Mouse (Mus musculus): ENCODE data around the gene Klk5. TPM values are rescaled to one million over a fixed set of nuclear protein-coding genes. Genes with fewer than 3 reads are reported as not detected.

The Klk5 gene
- polyA plus RNA-seq, 1 experiment from 2014 or later = not detected

DNA sequence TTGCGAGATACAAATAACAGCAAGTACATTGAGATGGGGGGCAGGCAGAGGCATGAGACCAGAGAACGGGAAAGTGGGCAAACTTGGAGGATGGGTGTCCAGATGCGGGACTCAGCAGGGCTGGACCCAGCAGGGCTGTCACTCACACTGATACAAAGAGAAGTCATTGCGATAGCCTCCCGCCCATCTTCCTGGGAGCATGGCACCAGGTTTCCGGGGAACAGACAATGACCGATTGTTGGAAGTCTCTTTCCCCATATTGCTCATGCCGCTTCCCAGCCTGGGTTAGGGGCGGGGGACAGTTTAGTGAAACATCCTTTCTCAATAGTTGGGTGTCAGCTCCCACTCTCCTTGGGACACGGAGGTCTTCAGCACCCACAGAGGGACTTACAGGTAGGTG, 17.6 kb upstream of the Klk5 start, which contains the start of gene Klk6:
TSS of gene Klk6 (plus strand) at position 301 of the 400 bp plus-strand sequence.
- ATAC-seq (replicated peaks; ENCODE audit: low FRiP score, low TSS enrichment, low read depth) = no peak
- Histone ChIP-seq H3K4me1 (replicated peaks; ENCODE audit: control insufficient read depth, insufficient read depth, low read length) (no peaks in the 10 kb centered on the region), H3K4me2 (ENCODE audit: low read length) (no peak within 1 kb of the TSS), H3K27me3 (replicated peaks; ENCODE audit: control insufficient read depth, insufficient read depth, low read length) (no peaks in the 10 kb centered on the region), H3K4me3 (ENCODE audit: low read depth, low read length) (no peak within 1 kb of the TSS), H3K27ac (ENCODE audit: low read depth) (no peak within 1 kb of the TSS), H3K36me3 (ENCODE audit: control insufficient read depth, insufficient read depth, low read length) (no peaks in the 10 kb centered on the region), H3K9ac (ENCODE audit: low read length) (no peak within 1 kb of the TSS), H3K9me3 (ENCODE audit: control insufficient read depth, low read length) (no peaks in the 10 kb centered on the region)
- DNase-seq (ENCODE audit: low spot score) = no peak
- WGBS = 83% methylated on average over 10 of the region's 10 CpGs

DNA sequence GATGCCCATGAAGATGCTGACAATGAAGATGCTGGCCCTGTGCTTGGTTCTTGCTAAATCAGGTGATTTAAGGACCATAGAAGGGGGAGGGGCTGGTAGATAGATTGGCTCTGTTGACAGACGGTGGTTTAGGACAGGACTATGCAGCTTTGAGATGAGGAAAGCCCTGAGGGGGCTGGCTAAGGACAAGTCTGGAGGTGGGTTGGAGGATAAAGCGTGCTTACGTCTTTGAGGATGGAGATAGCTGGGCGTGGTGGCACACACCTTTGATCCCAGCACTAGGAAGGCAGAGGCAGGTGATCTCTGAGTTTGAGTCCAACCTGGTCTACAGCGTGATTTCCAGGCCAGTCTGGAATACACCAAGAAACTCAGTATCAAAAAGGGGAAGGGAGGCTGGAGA, 15.7 kb upstream of the Klk5 start:
- Histone ChIP-seq H3K27me3 (replicated peaks; ENCODE audit: control insufficient read depth, insufficient read depth, low read length) (no peaks in the 10 kb centered on the region), H3K27ac (ENCODE audit: low read depth) (no peak overlapping the region), H3K9me3 (ENCODE audit: control insufficient read depth, low read length) (no peaks in the 10 kb centered on the region), H3K4me2 (ENCODE audit: low read length) (no peak overlapping the region), H3K4me3 (ENCODE audit: low read depth, low read length) (no peak overlapping the region), H3K36me3 (ENCODE audit: control insufficient read depth, insufficient read depth, low read length) (no peaks in the 10 kb centered on the region), H3K4me1 (replicated peaks; ENCODE audit: control insufficient read depth, insufficient read depth, low read length) (no peaks in the 10 kb centered on the region), H3K9ac (ENCODE audit: low read length) (no peak overlapping the region)
- DNase-seq (ENCODE audit: low spot score) (no peak), ATAC-seq (replicated peaks; ENCODE audit: low FRiP score, low TSS enrichment, low read depth) (no peak)
- 87% methylated on average over 5 of the region's 5 CpGs for WGBS

DNA sequence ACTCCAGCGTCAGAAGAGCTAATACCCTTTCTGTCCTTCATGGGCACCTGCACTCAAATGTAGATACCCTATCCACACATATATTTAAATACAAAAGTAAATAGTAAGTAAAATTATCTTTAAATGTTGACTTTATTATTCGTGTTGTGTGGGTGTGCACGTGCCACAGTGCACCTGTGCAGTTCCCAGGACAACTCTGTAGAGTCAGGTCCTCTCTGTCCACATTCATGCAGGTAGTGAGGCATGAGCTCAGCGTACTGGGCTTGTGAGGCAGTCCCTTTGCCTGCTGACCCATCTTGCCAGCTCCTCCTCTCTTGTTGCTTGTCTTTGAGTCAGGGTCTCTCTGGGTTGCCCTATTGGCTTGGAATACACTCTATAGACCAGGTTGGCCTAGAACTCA, 14.1 kb upstream of the Klk5 start:
- Histone ChIP-seq H3K4me3 (ENCODE audit: low read depth, low read length) (no peak overlapping the region), H3K27me3 (replicated peaks; ENCODE audit: control insufficient read depth, insufficient read depth, low read length) (no peaks in the 10 kb centered on the region), H3K36me3 (ENCODE audit: control insufficient read depth, insufficient read depth, low read length) (no peaks in the 10 kb centered on the region), H3K9ac (ENCODE audit: low read length) (no peak overlapping the region), H3K9me3 (ENCODE audit: control insufficient read depth, low read length) (no peaks in the 10 kb centered on the region), H3K4me1 (replicated peaks; ENCODE audit: control insufficient read depth, insufficient read depth, low read length) (no peaks in the 10 kb centered on the region), H3K4me2 (ENCODE audit: low read length) (no peak overlapping the region), H3K27ac (ENCODE audit: low read depth) (no peak overlapping the region)
- WGBS = 83% methylated on average over 4 of the region's 4 CpGs
- DNase-seq (ENCODE audit: low spot score) = no peak
- no peak for ATAC-seq (replicated peaks; ENCODE audit: low FRiP score, low TSS enrichment, low read depth)

DNA sequence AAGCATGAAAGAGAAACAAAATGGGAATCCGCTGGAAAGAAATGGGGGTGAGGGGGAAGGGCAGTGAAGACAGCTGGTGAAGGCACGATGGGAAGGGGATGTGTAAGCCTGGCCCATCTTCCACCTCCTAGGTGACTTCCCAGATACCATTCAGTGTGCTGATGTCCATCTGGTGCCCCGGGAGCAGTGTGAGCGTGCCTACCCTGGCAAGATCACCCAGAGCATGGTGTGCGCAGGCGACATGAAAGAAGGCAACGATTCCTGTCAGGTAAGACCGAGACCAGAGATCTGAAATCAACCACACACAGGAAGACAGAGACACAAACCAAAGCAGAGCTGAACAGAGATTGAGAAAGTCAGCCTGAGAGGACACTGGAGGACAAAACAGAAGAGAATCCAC, 12.8 kb upstream of the Klk5 start:
- H3K4me2 ChIP-seq (ENCODE audit: low read length) = no peak overlapping the region
- H3K9me3 ChIP-seq (ENCODE audit: control insufficient read depth, low read length) = no peaks in the 10 kb centered on the region
- H3K27me3 ChIP-seq (replicated peaks; ENCODE audit: control insufficient read depth, insufficient read depth, low read length) = no peaks in the 10 kb centered on the region
- DNase-seq (ENCODE audit: low spot score) (no peak), ATAC-seq (replicated peaks; ENCODE audit: low FRiP score, low TSS enrichment, low read depth) (no peak)
- H3K4me1 ChIP-seq (replicated peaks; ENCODE audit: control insufficient read depth, insufficient read depth, low read length) = no peaks in the 10 kb centered on the region
- no peak overlapping the region for H3K27ac ChIP-seq (ENCODE audit: low read depth)
- H3K36me3 ChIP-seq (ENCODE audit: control insufficient read depth, insufficient read depth, low read length) = no peaks in the 10 kb centered on the region
- 88% methylated on average over 8 of the region's 8 CpGs for WGBS
- no peak overlapping the region for H3K4me3 ChIP-seq (ENCODE audit: low read depth, low read length)
- no peak overlapping the region for H3K9ac ChIP-seq (ENCODE audit: low read length)

DNA sequence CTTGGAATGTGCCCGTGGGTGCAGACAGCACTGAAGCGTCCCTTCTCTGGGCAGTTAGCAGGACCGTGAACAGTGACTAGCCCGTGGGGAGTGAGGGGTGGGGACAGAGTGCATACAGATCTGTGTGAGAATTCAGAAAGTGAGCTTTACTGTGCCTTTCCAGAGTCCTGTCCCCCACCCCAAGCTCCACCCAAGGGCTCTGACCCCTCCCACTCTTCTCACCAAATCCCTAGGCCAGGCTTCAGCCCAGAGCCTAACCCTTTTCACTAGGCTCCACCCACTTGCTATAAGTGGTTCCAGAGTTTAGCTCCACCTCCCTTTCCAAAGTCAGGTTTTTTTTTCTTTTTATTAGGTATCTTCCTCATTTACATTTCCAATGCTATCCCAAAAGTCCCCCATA, 2.0 kb downstream of the Klk5 start:
- no peak overlapping the region for H3K9ac ChIP-seq (ENCODE audit: low read length)
- H3K27ac ChIP-seq (ENCODE audit: low read depth) = no peak overlapping the region
- ATAC-seq (replicated peaks; ENCODE audit: low FRiP score, low TSS enrichment, low read depth) (no peak), DNase-seq (ENCODE audit: low spot score) (no peak)
- no peaks in the 10 kb centered on the region for H3K4me1 ChIP-seq (replicated peaks; ENCODE audit: control insufficient read depth, insufficient read depth, low read length)
- no peaks in the 10 kb centered on the region for H3K9me3 ChIP-seq (ENCODE audit: control insufficient read depth, low read length)
- no peak overlapping the region for H3K4me3 ChIP-seq (ENCODE audit: low read depth, low read length)
- no peaks in the 10 kb centered on the region for H3K27me3 ChIP-seq (replicated peaks; ENCODE audit: control insufficient read depth, insufficient read depth, low read length)
- no peak overlapping the region for H3K4me2 ChIP-seq (ENCODE audit: low read length)
- WGBS = 85% methylated on average over 4 of the region's 4 CpGs
- H3K36me3 ChIP-seq (ENCODE audit: control insufficient read depth, insufficient read depth, low read length) = no peaks in the 10 kb centered on the region

DNA sequence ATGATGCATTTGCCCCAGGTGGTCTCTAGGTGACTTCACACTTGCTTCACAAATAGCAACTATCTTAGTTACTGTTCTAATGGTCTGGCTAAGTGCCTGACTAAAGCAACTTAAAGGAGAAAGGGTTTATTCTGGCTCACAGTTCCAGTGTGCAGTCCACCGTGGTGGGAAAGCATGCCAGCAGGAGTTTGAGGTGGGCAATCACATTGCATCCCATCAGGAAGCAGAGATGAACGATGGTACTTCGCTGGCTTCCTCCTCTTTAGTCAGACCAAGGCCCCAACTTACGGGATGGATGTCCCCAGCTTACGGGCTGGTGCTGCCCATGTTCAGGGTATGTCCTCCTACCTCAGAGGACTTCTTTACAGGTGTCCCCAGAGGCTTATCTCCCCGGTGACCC, 9.8 kb downstream of the Klk5 start:
- WGBS = 86% methylated on average over 6 of the region's 6 CpGs
- H3K9me3 ChIP-seq (ENCODE audit: control insufficient read depth, low read length) = no peaks in the 10 kb centered on the region
- H3K36me3 ChIP-seq (ENCODE audit: control insufficient read depth, insufficient read depth, low read length) = no peaks in the 10 kb centered on the region
- H3K27ac ChIP-seq (ENCODE audit: low read depth) = no peak overlapping the region
- H3K9ac ChIP-seq (ENCODE audit: low read length) = no peak overlapping the region
- ATAC-seq (replicated peaks; ENCODE audit: low FRiP score, low TSS enrichment, low read depth) = no peak
- H3K27me3 ChIP-seq (replicated peaks; ENCODE audit: control insufficient read depth, insufficient read depth, low read length) = no peaks in the 10 kb centered on the region
- no peaks in the 10 kb centered on the region for H3K4me1 ChIP-seq (replicated peaks; ENCODE audit: control insufficient read depth, insufficient read depth, low read length)
- DNase-seq (ENCODE audit: low spot score) = no peak
- no peak overlapping the region for H3K4me3 ChIP-seq (ENCODE audit: low read depth, low read length)
- no peak overlapping the region for H3K4me2 ChIP-seq (ENCODE audit: low read length)

DNA sequence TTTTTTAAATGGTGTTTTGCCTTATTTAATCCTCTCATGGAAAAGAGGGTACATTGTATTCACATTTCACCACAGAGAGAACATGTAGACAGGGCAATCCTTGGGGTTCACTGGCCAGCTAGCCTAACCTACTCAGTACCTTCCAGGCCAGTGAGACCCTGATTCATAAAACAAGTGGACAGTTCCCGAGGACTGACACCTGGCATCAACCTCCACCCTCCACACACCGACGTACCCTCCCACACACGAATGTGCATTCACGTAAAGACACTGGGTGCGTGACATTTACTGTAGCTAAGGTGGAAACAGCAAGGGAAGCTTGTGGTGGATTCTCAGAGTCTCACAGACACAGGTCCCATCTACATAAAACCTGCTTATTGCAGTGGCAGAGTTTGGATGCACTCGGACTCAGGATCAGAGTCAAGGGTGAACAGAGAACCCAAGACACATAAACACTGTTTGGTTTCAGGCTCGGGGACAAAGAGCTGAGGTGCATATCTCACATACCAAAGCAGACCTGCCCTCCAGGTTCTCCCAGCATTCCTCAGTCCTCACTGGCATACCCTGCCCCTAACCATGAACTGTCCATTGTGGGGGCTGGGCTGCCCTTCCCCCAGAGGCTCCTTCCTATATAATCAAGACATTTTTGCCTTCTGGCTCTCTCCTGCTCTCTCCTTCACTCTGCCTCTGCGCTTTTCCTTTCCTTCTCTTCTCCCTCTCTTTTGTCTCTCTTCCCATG, 13.0 kb downstream of the Klk5 start:
- Histone ChIP-seq H3K4me2 (ENCODE audit: low read length) (no peak overlapping the region), H3K9me3 (ENCODE audit: control insufficient read depth, low read length) (no peaks in the 10 kb centered on the region), H3K4me1 (replicated peaks; ENCODE audit: control insufficient read depth, insufficient read depth, low read length) (no peaks in the 10 kb centered on the region), H3K4me3 (ENCODE audit: low read depth, low read length) (no peak overlapping the region), H3K27ac (ENCODE audit: low read depth) (no peak overlapping the region), H3K36me3 (ENCODE audit: control insufficient read depth, insufficient read depth, low read length) (no peaks in the 10 kb centered on the region), H3K27me3 (replicated peaks; ENCODE audit: control insufficient read depth, insufficient read depth, low read length) (no peaks in the 10 kb centered on the region), H3K9ac (ENCODE audit: low read length) (no peak overlapping the region)
- WGBS = 64% methylated on average over 9 of the region's 9 CpGs
- ATAC-seq (replicated peaks; ENCODE audit: low FRiP score, low TSS enrichment, low read depth) = no peak
- DNase-seq (ENCODE audit: low spot score) = no peak

DNA sequence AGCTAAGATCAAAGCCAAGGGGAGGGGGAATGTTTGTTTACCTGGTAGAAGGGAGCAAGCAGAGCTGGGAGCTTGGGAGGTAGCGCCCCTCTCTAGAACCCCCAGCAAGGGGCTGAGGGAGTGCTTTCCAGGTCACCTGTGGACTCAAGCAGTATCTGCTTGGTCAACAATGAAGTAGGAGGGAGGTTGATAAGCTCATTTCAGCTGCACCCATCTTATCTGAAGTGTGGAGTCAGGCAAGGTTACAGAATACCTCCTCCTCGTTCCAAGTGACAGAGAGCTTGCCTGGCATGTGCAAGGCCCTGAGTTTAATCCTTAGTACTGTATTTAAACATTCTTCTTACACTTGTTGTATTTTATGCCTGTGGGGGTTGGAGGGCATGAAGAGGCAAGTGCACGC, 13.9 kb downstream of the Klk5 start:
- DNase-seq (ENCODE audit: low spot score) (no peak), ATAC-seq (replicated peaks; ENCODE audit: low FRiP score, low TSS enrichment, low read depth) (no peak)
- Histone ChIP-seq H3K27ac (ENCODE audit: low read depth) (no peak overlapping the region), H3K9ac (ENCODE audit: low read length) (no peak overlapping the region), H3K27me3 (replicated peaks; ENCODE audit: control insufficient read depth, insufficient read depth, low read length) (no peaks in the 10 kb centered on the region), H3K36me3 (ENCODE audit: control insufficient read depth, insufficient read depth, low read length) (no peaks in the 10 kb centered on the region), H3K4me2 (ENCODE audit: low read length) (no peak overlapping the region), H3K9me3 (ENCODE audit: control insufficient read depth, low read length) (no peaks in the 10 kb centered on the region), H3K4me3 (ENCODE audit: low read depth, low read length) (no peak overlapping the region), H3K4me1 (replicated peaks; ENCODE audit: control insufficient read depth, insufficient read depth, low read length) (no peaks in the 10 kb centered on the region)
- 60% methylated on average over 3 of the region's 3 CpGs for WGBS

DNA sequence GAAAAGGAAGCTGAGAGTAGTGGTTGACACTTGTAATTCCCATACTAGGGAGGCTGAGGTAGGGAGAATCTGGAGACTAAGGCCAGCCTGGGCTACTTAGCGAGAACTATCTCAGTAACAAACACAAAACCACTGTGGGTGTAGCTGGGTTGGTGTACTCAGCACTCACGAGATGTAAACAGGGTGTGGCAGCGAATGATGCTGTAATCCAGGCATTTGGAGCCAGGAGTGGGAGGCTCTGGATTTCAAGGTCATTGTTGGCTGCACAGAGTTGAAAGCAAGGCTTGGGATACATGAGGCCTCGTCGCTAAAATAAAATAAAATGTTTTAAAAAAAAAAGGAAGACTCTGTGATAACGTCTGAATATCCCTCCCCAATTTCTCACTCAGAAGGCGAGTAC, 14.5 kb downstream of the Klk5 start:
- DNase-seq (ENCODE audit: low spot score) = no peak
- Histone ChIP-seq H3K4me3 (ENCODE audit: low read depth, low read length) (no peak overlapping the region), H3K27me3 (replicated peaks; ENCODE audit: control insufficient read depth, insufficient read depth, low read length) (no peaks in the 10 kb centered on the region), H3K4me1 (replicated peaks; ENCODE audit: control insufficient read depth, insufficient read depth, low read length) (no peaks in the 10 kb centered on the region), H3K27ac (ENCODE audit: low read depth) (no peak overlapping the region), H3K36me3 (ENCODE audit: control insufficient read depth, insufficient read depth, low read length) (no peaks in the 10 kb centered on the region), H3K4me2 (ENCODE audit: low read length) (no peak overlapping the region), H3K9ac (ENCODE audit: low read length) (no peak overlapping the region), H3K9me3 (ENCODE audit: control insufficient read depth, low read length) (no peaks in the 10 kb centered on the region)
- no peak for ATAC-seq (replicated peaks; ENCODE audit: low FRiP score, low TSS enrichment, low read depth)
- 73% methylated on average over 7 of the region's 7 CpGs for WGBS
